Mouse (Mus musculus): ENCODE data around the gene Gm11237. TPM values are rescaled to one million over a fixed set of nuclear protein-coding genes. Genes with fewer than 3 reads are reported as not detected.

Gene Gm11237
- polyA plus RNA-seq (2017; shearing (Covaris generic)): not detected

DNA sequence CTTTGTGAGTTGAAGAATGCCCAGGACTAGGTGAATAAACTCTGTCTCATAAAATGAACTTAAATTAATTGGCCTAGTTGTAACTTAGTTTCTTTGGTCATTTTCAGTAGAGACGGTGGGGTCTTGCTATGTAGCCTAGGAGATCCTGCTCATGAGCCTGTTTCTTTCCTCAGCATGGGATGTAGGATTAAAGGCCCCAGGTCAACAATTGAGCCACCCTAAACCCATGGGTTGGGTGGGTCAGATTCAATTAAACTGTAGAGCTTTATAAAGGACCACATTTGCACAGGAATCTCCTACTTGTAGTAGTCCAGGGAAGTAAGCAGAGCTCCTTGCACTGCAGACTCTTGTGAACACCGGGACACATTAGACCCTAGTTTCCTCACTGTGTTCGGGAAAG is at the start of gene Gm11237:
Gene Gm11237 (plus strand): TSS at position 301 of the 400 bp plus-strand sequence.

GRCm38 (mm10) chr4:73607581-73607980 is 15.2 kb upstream of the Gm11237 start, which contains the start of gene Gm11238:
Gene Gm11238, plus strand, starts transcription at chr4:73607881.

GRCm38 (mm10) chr4:73637821-73638220 is 15.0 kb downstream of the Gm11237 start, which contains the start of gene Gm11236:
Gene Gm11236, plus strand, starts transcription at chr4:73638121.

DNA sequence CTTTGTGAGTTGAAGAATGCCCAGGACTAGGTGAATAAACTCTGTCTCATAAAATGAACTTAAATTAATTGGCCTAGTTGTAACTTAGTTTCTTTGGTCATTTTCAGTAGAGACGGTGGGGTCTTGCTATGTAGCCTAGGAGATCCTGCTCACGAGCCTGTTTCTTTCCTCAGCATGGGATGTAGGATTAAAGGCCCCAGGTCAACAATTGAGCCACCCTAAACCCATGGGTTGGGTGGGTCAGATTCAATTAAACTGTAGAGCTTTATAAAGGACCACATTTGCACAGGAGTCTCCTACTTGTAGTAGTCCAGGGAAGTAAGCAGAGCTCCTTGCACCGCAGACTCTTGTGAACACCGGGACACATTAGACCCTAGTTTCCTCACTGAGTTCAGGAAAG is 45.3 kb downstream of the Gm11237 start, which contains the start of gene Gm11239:
Gene Gm11239 (plus strand): TSS at position 301 of the 400 bp plus-strand sequence.

Other genes with a start within 250 kb of the Gm11237 start
- gene Gm11487, start 217.9 kb upstream of the Gm11237 start, polyA plus RNA-seq (2017; shearing (Covaris generic)): not detected
- not detected for gene Gm11238, start 15.1 kb upstream of the Gm11237 start, polyA plus RNA-seq (2017; shearing (Covaris generic))
- not detected for gene Gm11236, start 15.1 kb downstream of the Gm11237 start, polyA plus RNA-seq (2017; shearing (Covaris generic))
- not detected for gene Gm11239, start 45.4 kb downstream of the Gm11237 start, polyA plus RNA-seq (2017; shearing (Covaris generic))
- not detected for gene Gm428, start 60.5 kb downstream of the Gm11237 start, polyA plus RNA-seq (2017; shearing (Covaris generic))
- not detected for gene Rasef, start 168.0 kb downstream of the Gm11237 start, polyA plus RNA-seq (2017; shearing (Covaris generic))